Mouse (Mus musculus) heart, adult 2 months (tissue): ENCODE measurements around the gene Zbtb8a. TPM values are rescaled to one million over a fixed set of nuclear protein-coding genes. Genes with fewer than 3 reads are reported as not detected.

Experiments used
- DNase-seq, 2 experiments: peaks; one replicate each; pipeline ENCODE4 v3.0.0; 2021
- H3K27ac ChIP-seq: fragments of 200-600 bp; 2 replicates; pipeline ENCODE4 v1.8.1; 2022
- H3K27me3 ChIP-seq: fragments of 200-500 bp; 2 replicates; pipeline ENCODE4 v1.6.1; 2012; ENCODE audit warnings: mild to moderate bottlenecking, low read length, inconsistent platforms, mixed read lengths; ENCODE audit not compliant: control insufficient read depth, insufficient read depth
- H3K36me3 ChIP-seq: fragments of 200-500 bp; 2 replicates; pipeline ENCODE4 v1.6.1; 2012; ENCODE audit warnings: low read length, inconsistent platforms; ENCODE audit not compliant: control insufficient read depth, insufficient read depth
- H3K4me1 ChIP-seq: fragments of 200-500 bp; 2 replicates; pipeline ENCODE4 v1.6.1; 2011; ENCODE audit warnings: low read length; ENCODE audit not compliant: control insufficient read depth, insufficient read depth
- H3K4me3 ChIP-seq: fragments of 200-600 bp; 2 replicates; pipeline ENCODE4 v1.8.1; 2022
- H3K79me2 ChIP-seq: fragments of 200-500 bp; replicated peaks from 2 replicates; pipeline ENCODE4 v1.6.1; 2012; ENCODE audit warnings: mild to moderate bottlenecking, inconsistent platforms, low read length, moderate library complexity, mixed read lengths; ENCODE audit not compliant: control insufficient read depth, insufficient read depth
- H3K9ac ChIP-seq: fragments of 200-500 bp; 2 replicates; pipeline ENCODE4 v1.6.1; 2012; ENCODE audit warnings: low read depth, mild to moderate bottlenecking, control low read depth, inconsistent platforms, low read length, mixed read lengths
- CTCF ChIP-seq: fragments of 200-600 bp; IDR thresholded peaks from 2 replicates; pipeline ENCODE4 v1.8.1; 2022; ENCODE audit warnings: antibody characterized with exemption, mild to moderate bottlenecking, moderate library complexity
- EP300 ChIP-seq: fragments of 200-500 bp; IDR thresholded peaks from 2 replicates; pipeline ENCODE4 v1.6.1; 2011; ENCODE audit warnings: low read depth, low read length, control low read depth; ENCODE audit not compliant: insufficient read depth
- POLR2A ChIP-seq: fragments of 200-500 bp; IDR thresholded peaks from 2 replicates; pipeline ENCODE4 v1.6.1; 2011; ENCODE audit warnings: mild to moderate bottlenecking, low read depth, low read length, control low read depth; ENCODE audit not compliant: insufficient read depth
- WGBS: fragments of 180-500 bp; shearing (Covaris S2); methylation state at CpG from one replicate; pipeline ENCODE4 v1.1.7; 2018; 5-methylcytosine and 5-hydroxymethylcytosine counted together
- intact Hi-C: fragments of 180-260 bp; cut with DNase I; formaldehyde crosslinking; loops from one replicate; pipeline ENCODE4 v1.15.1; 2025
- polyA plus RNA-seq: library from polyadenylated mRNA; depleted of rRNA; stranded (reverse); fragments of >200 nt; gene quantifications from 2 replicates; pipeline ENCODE4 v1.2.3, GENCODE M21; 2012
- total RNA-seq, 2 experiments: library from RNA; stranded (reverse); gene quantifications; 2 replicates each; pipeline ENCODE4 v1.2.3; 2021

Gene Zbtb8a
- total and polyA plus RNA-seq, 3 experiments, result 2.5 to 3.5 (median 3.2) TPM

DNA sequence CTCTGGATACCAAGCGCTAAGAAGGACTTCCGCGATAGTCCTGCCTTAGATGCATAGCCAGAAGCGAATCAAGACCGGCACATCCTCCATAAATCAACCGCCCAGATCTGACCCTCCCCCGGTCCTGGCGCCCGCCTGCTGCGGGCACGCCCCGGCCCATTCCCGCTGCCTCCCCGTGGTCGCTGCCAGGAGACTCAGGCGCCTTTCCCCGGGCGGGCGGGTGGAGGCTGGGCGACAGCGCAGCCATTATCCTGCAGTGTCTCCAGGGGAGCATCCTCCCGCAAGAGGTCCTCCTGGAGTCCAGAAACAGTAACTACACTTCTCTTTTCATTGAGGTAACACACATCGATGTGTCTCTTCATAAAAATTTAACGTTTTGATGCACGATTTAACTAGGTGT, 28.5 kb upstream of the Zbtb8a start:
- DNase-seq, result peak; percentile 64 to 69
- Histone ChIP-seq H3K27me3 (no peaks in the 10 kb centered on the region), H3K4me1 (peaks cover 1% of the 10 kb centered on the region; the same call in 1 of the 2 replicates), H3K9ac (peak overlapping the region; percentile 71), H3K36me3 (no peaks in the 10 kb centered on the region), H3K4me3 (peak overlapping the region; percentile 30), H3K79me2 (no peaks in the 10 kb centered on the region), H3K27ac (no peak overlapping the region; the same call in 1 of the 2 replicates)
- intact Hi-C loops, result loop anchor here (2.0 kb wide), 1 partner anchor 56 kb away; no protein-coding TSS in a partner anchor
- TF ChIP-seq CTCF, result peak; percentile 64
- no peak for TF ChIP-seq POLR2A
- WGBS, result 6% methylated on average over 25 of the region's 25 CpGs

DNA sequence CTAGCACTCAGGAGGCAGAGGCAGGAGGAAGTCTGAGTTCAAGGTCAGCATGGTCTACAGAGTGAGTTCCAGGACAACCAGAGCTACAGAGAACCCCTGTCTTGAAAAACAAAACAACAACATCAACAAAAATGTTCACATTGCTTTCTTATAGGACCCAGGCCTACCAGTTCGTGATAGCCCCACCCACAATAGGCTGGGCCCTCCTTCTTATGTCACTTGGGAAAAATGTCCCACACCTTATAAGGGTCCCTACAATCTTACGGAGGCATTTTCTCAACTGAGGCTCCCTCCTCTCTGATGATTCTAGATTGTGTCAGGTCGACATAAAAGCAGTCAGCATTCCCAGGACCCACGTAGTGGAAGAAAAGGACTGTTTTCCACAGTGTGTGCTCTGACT, 21.9 kb upstream of the Zbtb8a start:
- TF ChIP-seq CTCF (no peak), POLR2A (no peak), EP300 (no peak)
- Histone ChIP-seq H3K4me3 (no peak overlapping the region), H3K27me3 (no peaks in the 10 kb centered on the region), H3K27ac (no peak overlapping the region), H3K79me2 (no peaks in the 10 kb centered on the region), H3K9ac (no peak overlapping the region), H3K4me1 (no peaks in the 10 kb centered on the region), H3K36me3 (no peaks in the 10 kb centered on the region)
- 70% methylated on average over 4 of the region's 4 CpGs for WGBS
- intact Hi-C loops, result no loop called here
- no peak for DNase-seq

DNA sequence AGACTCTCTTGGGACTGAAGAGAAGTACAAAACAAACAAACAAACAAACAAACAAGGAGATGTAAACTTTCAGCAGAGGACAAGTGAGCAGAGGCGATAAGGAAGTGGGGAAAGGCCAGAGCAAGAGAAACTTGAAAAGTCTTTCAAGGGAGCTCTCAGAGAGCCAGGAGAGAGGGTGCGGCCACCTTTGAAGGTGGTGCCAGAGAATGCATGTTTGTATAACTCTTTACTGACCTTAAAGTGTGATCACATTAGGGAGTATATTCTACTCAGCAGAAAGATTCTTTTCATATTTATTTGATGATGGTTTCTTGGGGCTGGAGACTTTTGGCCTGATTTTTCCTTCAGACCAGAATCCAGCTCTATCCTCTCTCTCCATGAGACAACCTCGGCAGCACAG, 19.0 kb upstream of the Zbtb8a start:
- no peak overlapping the region for H3K27ac ChIP-seq
- 85% methylated on average over 3 of the region's 3 CpGs for WGBS
- no peak for DNase-seq
- no peak overlapping the region for H3K9ac ChIP-seq
- H3K36me3 ChIP-seq, result no peaks in the 10 kb centered on the region
- no peaks in the 10 kb centered on the region for H3K27me3 ChIP-seq
- TF ChIP-seq CTCF (no peak), EP300 (no peak), POLR2A (no peak)
- no peak overlapping the region for H3K4me3 ChIP-seq
- no peaks in the 10 kb centered on the region for H3K4me1 ChIP-seq
- intact Hi-C loops, result no loop called here
- H3K79me2 ChIP-seq, result no peaks in the 10 kb centered on the region

DNA sequence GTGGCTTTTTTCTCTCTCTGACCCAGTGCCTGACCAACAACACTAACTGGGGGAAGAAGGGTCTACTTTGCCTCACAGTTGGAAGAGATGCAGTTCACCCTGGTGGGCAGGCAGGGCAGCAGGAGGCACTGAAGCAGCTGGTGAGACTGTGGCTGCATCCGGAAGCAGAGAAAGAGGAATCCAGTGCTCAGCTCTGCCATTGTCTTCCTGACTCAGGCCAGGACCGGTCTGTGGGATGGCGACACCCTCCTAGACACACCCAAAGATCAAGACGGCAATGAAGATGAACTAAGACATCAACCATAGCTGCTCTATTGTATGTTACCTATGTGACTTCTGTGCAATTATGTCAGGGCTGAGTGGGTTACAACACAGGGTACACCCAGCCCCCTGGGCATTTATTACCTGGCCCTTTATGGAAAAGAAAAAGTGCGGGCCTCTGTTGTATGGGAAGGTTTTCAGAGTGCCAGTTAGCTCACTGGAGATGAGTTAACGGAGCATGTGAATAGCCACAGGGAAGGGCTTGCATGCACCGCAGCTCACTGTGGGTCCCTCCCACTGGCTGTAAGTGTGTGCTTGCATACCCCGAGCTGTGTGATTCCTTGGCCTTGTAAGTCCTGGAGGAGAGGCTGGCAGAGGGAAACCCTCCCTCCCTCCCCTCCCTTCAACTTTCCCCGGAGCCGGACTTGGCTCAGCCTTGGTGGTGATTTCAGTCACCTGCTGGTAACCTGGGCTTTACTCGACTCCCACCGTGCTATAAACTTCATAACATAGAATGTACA, 16.4 kb upstream of the Zbtb8a start:
- H3K4me3 ChIP-seq, result no peak overlapping the region
- H3K27ac ChIP-seq, result no peak overlapping the region
- H3K9ac ChIP-seq, result no peak overlapping the region
- 48% methylated on average over 12 of the region's 12 CpGs for WGBS
- intact Hi-C loops, result no loop called here
- H3K4me1 ChIP-seq, result no peaks in the 10 kb centered on the region
- H3K79me2 ChIP-seq, result no peaks in the 10 kb centered on the region
- DNase-seq, result no peak
- no peaks in the 10 kb centered on the region for H3K27me3 ChIP-seq
- H3K36me3 ChIP-seq, result no peaks in the 10 kb centered on the region
- TF ChIP-seq CTCF (no peak), EP300 (no peak), POLR2A (no peak)

DNA sequence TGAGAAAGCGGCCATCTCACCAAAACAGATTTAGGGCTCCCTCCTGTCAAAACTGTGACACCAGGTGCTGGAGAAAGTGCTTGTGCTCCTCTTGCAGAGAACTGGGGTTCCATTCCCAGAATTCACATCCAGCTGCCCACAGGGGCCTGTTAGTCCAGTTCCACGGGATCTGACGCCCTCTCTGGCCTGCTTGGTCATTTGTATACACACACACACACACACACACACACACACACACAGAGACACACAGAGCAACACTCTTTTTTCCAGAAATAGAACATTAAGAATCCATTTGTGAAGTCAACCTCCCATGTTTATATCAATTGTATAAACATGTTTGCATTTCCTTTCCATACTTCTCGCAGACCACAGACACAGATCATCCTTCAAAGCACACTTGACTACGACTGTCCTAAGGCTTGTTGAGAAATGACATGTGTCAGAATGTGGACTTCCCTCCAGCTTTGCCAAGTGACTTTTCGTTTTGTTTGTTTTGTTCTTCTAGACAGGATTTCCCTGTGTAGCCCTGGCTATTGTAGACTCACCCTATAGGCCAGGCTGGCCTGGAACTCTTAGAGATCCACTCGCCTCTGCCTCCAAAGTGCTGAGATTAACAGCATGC, 13.1 kb upstream of the Zbtb8a start:
- no peak overlapping the region for H3K4me3 ChIP-seq
- no peaks in the 10 kb centered on the region for H3K36me3 ChIP-seq
- WGBS, result 82% methylated on average over 7 of the region's 7 CpGs
- TF ChIP-seq CTCF (no peak), POLR2A (no peak)
- H3K27me3 ChIP-seq, result no peaks in the 10 kb centered on the region
- H3K27ac ChIP-seq, result no peak overlapping the region
- no peaks in the 10 kb centered on the region for H3K4me1 ChIP-seq
- H3K79me2 ChIP-seq, result no peaks in the 10 kb centered on the region
- no peak overlapping the region for H3K9ac ChIP-seq
- DNase-seq, result no peak
- intact Hi-C loops, result no loop called here

DNA sequence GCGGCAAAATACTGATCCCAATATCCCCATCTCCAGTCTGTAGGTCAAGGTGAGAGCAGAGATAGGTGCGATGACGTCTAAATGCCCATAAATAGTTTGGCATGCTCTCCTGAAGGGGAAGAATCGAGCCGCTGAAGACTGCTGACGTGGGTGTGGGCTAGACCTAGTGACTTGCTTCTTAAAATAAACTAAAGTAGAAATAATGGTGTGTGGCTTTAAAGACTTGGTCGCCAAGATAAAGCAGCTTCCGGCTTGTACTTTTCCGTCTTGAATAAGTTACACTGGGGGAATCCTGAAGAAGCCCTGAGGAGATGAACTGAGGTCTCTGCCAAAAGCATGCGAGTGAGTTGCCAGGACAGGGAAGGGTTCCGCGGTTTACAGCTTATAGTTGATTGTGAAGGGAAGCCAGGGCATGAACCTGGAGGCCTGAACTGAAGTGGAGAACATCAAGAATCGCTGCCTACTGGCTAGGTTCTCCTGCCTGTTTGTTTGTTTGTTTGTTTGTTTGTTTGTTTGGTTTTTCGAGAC, 12.4 kb upstream of the Zbtb8a start:
- Histone ChIP-seq H3K27me3 (no peaks in the 10 kb centered on the region), H3K27ac (no peak overlapping the region), H3K9ac (no peak overlapping the region), H3K36me3 (no peaks in the 10 kb centered on the region), H3K4me1 (0 out of 2 replicates have a peak, but pooled peaks cover 2% of the 10 kb centered on the region), H3K79me2 (no peaks in the 10 kb centered on the region), H3K4me3 (no peak overlapping the region)
- intact Hi-C loops, result no loop called here
- no peak for DNase-seq
- TF ChIP-seq POLR2A (no peak), CTCF (no peak), EP300 (no peak)
- 55% methylated on average over 14 of the region's 14 CpGs for WGBS
